Mouse (Mus musculus) CH12.LX (cell line): ENCODE results near the gene Ptch2. TPM values are rescaled to one million over a fixed set of nuclear protein-coding genes. Genes with fewer than 3 reads are reported as not detected.

Experiments
- DNase-seq: peaks from one replicate; pipeline ENCODE4 v3.0.0-alpha.2; 2013; ENCODE audit errors: extremely low read depth
- H3K27ac ChIP-seq: 2 replicates; pipeline ENCODE4 v1.5.1; 2012; ENCODE audit warnings: low read depth, mild to moderate bottlenecking, control low read depth, moderate library complexity; ENCODE audit not compliant: insufficient read depth
- H3K27me3 ChIP-seq: replicated peaks from 2 replicates; pipeline ENCODE3; 2012; ENCODE audit warnings: inconsistent platforms
- H3K36me3 ChIP-seq, 2 experiments: replicated peaks in 1 of 2; 2 replicates each; pipeline versions ENCODE3 to v1.6.1; 2012; ENCODE audit warnings: inconsistent platforms in 1 of 2, low read length in 1 of 2, mild to moderate bottlenecking in 1 of 2, mixed read lengths in 1 of 2, moderate library complexity in 1 of 2; ENCODE audit not compliant: control insufficient read depth in 1 of 2, insufficient read depth in 1 of 2
- H3K4me1 ChIP-seq, 2 experiments: 2 replicates each; pipeline ENCODE4 v1.6.1; 2012; ENCODE audit warnings: inconsistent platforms in 1 of 2, moderate library complexity in 1 of 2; ENCODE audit not compliant: insufficient read depth in 2 of 2, control insufficient read depth in 1 of 2
- H3K4me2 ChIP-seq: 2 replicates; pipeline ENCODE4 v1.6.1; 2012; ENCODE audit warnings: low read depth, mild to moderate bottlenecking, control low read depth; ENCODE audit not compliant: poor library complexity, insufficient read depth, severe bottlenecking
- H3K4me3 ChIP-seq, 3 experiments: fragments of 150-350 bp in 1 of 3; sonication (generic) in 1 of 3; replicated peaks in 1 of 3; 2 replicates each; pipeline versions ENCODE3 to v1.5.1; 2011 to 2012; ENCODE audit warnings: low read depth in 2 of 3, low read length in 2 of 3, mild to moderate bottlenecking in 2 of 3, moderate library complexity in 2 of 3, control low read depth in 1 of 3, improper control_type of control experiment in 1 of 3, inconsistent platforms in 1 of 3, mixed read lengths in 1 of 3; ENCODE audit not compliant: poor library complexity in 1 of 3
- H3K79me2 ChIP-seq: replicated peaks from 2 replicates; pipeline ENCODE4 v1.6.1; 2012; ENCODE audit warnings: mild to moderate bottlenecking, moderate library complexity; ENCODE audit not compliant: control insufficient read depth, poor library complexity, insufficient read depth, severe bottlenecking; ENCODE audit errors: extremely low read depth
- H3K9ac ChIP-seq: 2 replicates; pipeline ENCODE4 v1.6.1; 2012; ENCODE audit warnings: low read depth, mild to moderate bottlenecking, control low read depth, moderate library complexity; ENCODE audit not compliant: insufficient read depth
- H3K9me3 ChIP-seq: replicated peaks from 2 replicates; pipeline ENCODE3; 2012; ENCODE audit warnings: low read length, inconsistent platforms, mixed read lengths
- CHD2 ChIP-seq: IDR thresholded peaks from 2 replicates; pipeline ENCODE4 v1.6.1; 2011; ENCODE audit warnings: low read length, improper control_type of control experiment
- ETS1 ChIP-seq: conservative IDR thresholded peaks from 2 replicates; pipeline ENCODE4 v1.6.1; 2012; ENCODE audit warnings: low read depth, mild to moderate bottlenecking, inconsistent platforms, low read length, improper control_type of control experiment, moderate library complexity
- IRF4 ChIP-seq: IDR thresholded peaks from 2 replicates; pipeline ENCODE4 v1.6.1; 2014; ENCODE audit warnings: low read depth, mild to moderate bottlenecking, inconsistent platforms, low read length, improper control_type of control experiment
- MAFK ChIP-seq: IDR thresholded peaks from 2 replicates; pipeline ENCODE4 v1.6.1; 2011; ENCODE audit warnings: low read length, improper control_type of control experiment; ENCODE audit not compliant: insufficient replicate concordance
- MEF2A ChIP-seq: IDR thresholded peaks from 2 replicates; pipeline ENCODE4 v1.6.1; 2014; ENCODE audit warnings: low read depth, mild to moderate bottlenecking, inconsistent platforms, low read length, improper control_type of control experiment, borderline replicate concordance
- MYC ChIP-seq: IDR thresholded peaks from 2 replicates; pipeline ENCODE4 v1.6.1; 2011; ENCODE audit warnings: low read depth, mild to moderate bottlenecking, improper control_type of control experiment, low read length
- NELFE ChIP-seq: IDR thresholded peaks from 2 replicates; pipeline ENCODE4 v1.6.1; 2011; ENCODE audit warnings: low read depth, low read length, improper control_type of control experiment
- POLR2A ChIP-seq: IDR thresholded peaks from 2 replicates; pipeline ENCODE4 v1.6.1; 2011; ENCODE audit warnings: low read depth, mild to moderate bottlenecking, improper control_type of control experiment, low read length
- POLR2AphosphoS2 ChIP-seq: IDR thresholded peaks from 2 replicates; pipeline ENCODE4 v1.6.1; 2011; ENCODE audit warnings: low read depth, low read length, improper control_type of control experiment
- RAD21 ChIP-seq: IDR thresholded peaks from 2 replicates; pipeline ENCODE4 v1.6.1; 2011; ENCODE audit warnings: low read depth, mild to moderate bottlenecking, low read length, improper control_type of control experiment, moderate library complexity
- RCOR1 ChIP-seq: conservative IDR thresholded peaks from 2 replicates; pipeline ENCODE4 v1.6.1; 2012; ENCODE audit warnings: low read depth, mild to moderate bottlenecking, inconsistent platforms, low read length, improper control_type of control experiment
- TBP ChIP-seq: conservative IDR thresholded peaks from 2 replicates; pipeline ENCODE4 v1.6.1; 2011; ENCODE audit warnings: low read depth, low read length, improper control_type of control experiment
- UBTF ChIP-seq: IDR thresholded peaks from 2 replicates; pipeline ENCODE4 v1.6.1; 2012; ENCODE audit warnings: low read depth, mild to moderate bottlenecking, inconsistent platforms, low read length, improper control_type of control experiment, moderate library complexity
- USF1 ChIP-seq: IDR thresholded peaks from 2 replicates; pipeline ENCODE4 v1.6.1; 2014; ENCODE audit warnings: low read depth, mild to moderate bottlenecking, inconsistent platforms, low read length, improper control_type of control experiment
- USF2 ChIP-seq: conservative IDR thresholded peaks from 2 replicates; pipeline ENCODE4 v1.6.1; 2011; ENCODE audit warnings: low read depth, low read length, improper control_type of control experiment
- ZC3H11A ChIP-seq: IDR thresholded peaks from 2 replicates; pipeline ENCODE4 v1.6.1; 2012; ENCODE audit warnings: low read depth, mild to moderate bottlenecking, inconsistent platforms, low read length, improper control_type of control experiment
- ZKSCAN1 ChIP-seq: IDR thresholded peaks from 2 replicates; pipeline ENCODE4 v1.6.1; 2012; ENCODE audit warnings: low read depth, inconsistent platforms, low read length, improper control_type of control experiment, borderline replicate concordance
- ZMIZ1 ChIP-seq: IDR thresholded peaks from 2 replicates; pipeline ENCODE4 v1.6.1; 2012; ENCODE audit warnings: low read depth, mild to moderate bottlenecking, inconsistent platforms, low read length, improper control_type of control experiment
- ZNF384 ChIP-seq: IDR thresholded peaks from 2 replicates; pipeline ENCODE4 v1.6.1; 2012; ENCODE audit warnings: low read depth, low read length, improper control_type of control experiment, inconsistent platforms
- dilution Hi-C: fragments of 300-500 bp; cut with MboI; formaldehyde crosslinking; loops from 2 replicates; pipeline ENCODE4 v1.14.3; 2020; ENCODE audit warnings: low sequenced_read_pairs; ENCODE audit not compliant: extremely low pct_unique_long_range_greater_than_20kb, extremely low pct_ligation_motif_present
- in situ Hi-C: fragments of 300-500 bp; cut with MboI; formaldehyde crosslinking; loops from 3 replicates; pipeline ENCODE4 v1.14.3; 2019; ENCODE audit warnings: low sequenced_read_pairs, low pct_ligation_motif_present, low pct_unique_long_range_greater_than_20kb, mixed read lengths
- polyA plus RNA-seq: library from polyadenylated mRNA; unstranded; fragments of >175 nt; gene quantifications from 2 replicates; pipeline ENCODE4 v1.2.1, GENCODE M21; 2012; ENCODE audit warnings: low read depth; ENCODE audit not compliant: insufficient read length
- total RNA-seq, 2 experiments: library from RNA; depleted of rRNA; stranded (reverse); fragments of 300-350 nt in 1 of 2; fragments of >200 nt in 1 of 2; gene quantifications; 2 replicates each; pipeline ENCODE4 v1.2.3; 2012 to 2014

The Ptch2 gene
- total and polyA plus RNA-seq, 3 experiments = 0.21 to 0.79 TPM; not detected in 1

GRCm38 (mm10) chr4:117131198-117131597, 35.3 kb downstream of the Ptch2 start:
- Histone ChIP-seq H3K4me3 (no peak overlapping the region), H3K27me3 (no peaks in the 10 kb centered on the region), H3K4me1 (peaks cover 26 to 68% of the 10 kb centered on the region in 2 experiments), H3K27ac (no peak overlapping the region), H3K9me3 (no peaks in the 10 kb centered on the region), H3K79me2 (peaks cover 20% of the 10 kb centered on the region), H3K9ac (no peak overlapping the region), H3K4me2 (no peak overlapping the region), H3K36me3 (peaks cover 35 to 50% of the 10 kb centered on the region in 2 experiments)
- in situ Hi-C loops (loop anchor here (5.0 kb wide), 1 partner anchor 129 kb away; no protein-coding TSS in a partner anchor), dilution Hi-C loops (no loop called here)
- no peak for DNase-seq
- TF ChIP-seq TBP = no peak
- TF ChIP-seq NELFE = no peak
- no peak for TF ChIP-seq ZNF384
- no peak for TF ChIP-seq USF1
- TF ChIP-seq RCOR1 = no peak
- no peak for TF ChIP-seq USF2
- TF ChIP-seq MYC = no peak
- no peak for TF ChIP-seq ZC3H11A
- TF ChIP-seq MAFK = no peak
- no peak for TF ChIP-seq IRF4

GRCm38 (mm10) chr4:117131890-117132793, 36.3 kb downstream of the Ptch2 start:
- in situ Hi-C loops (loop anchor here (5.0 kb wide), 1 partner anchor 130 kb away; no protein-coding TSS in a partner anchor), dilution Hi-C loops (no loop called here)
- H3K36me3 ChIP-seq = peaks cover 35 to 49% of the 10 kb centered on the region in 2 experiments
- peaks cover 20% of the 10 kb centered on the region for H3K79me2 ChIP-seq
- H3K27ac ChIP-seq = no peak overlapping the region
- no peak for DNase-seq
- H3K4me3 ChIP-seq = peak overlapping the region; percentile 86 to 98 (median 91)
- peaks cover 20 to 66% of the 10 kb centered on the region in 2 experiments for H3K4me1 ChIP-seq
- H3K9me3 ChIP-seq = no peaks in the 10 kb centered on the region
- TF ChIP-seq POLR2A = no peak
- no peak for TF ChIP-seq ZKSCAN1
- TF ChIP-seq RAD21 = no peak
- no peak for TF ChIP-seq RCOR1
- TF ChIP-seq ZNF384 = no peak
- no peak for TF ChIP-seq UBTF
- TF ChIP-seq CHD2 = no peak
- no peak for TF ChIP-seq ZC3H11A
- no peak for TF ChIP-seq ETS1
- no peak for TF ChIP-seq ZMIZ1
- no peak for TF ChIP-seq MEF2A
- no peak for TF ChIP-seq POLR2AphosphoS2
- no peaks in the 10 kb centered on the region for H3K27me3 ChIP-seq
- H3K4me2 ChIP-seq = peak overlapping the region; percentile 91
- peak overlapping the region; percentile 97 for H3K9ac ChIP-seq
